11 mouse cellular contexts compared by ENCODE assay signal in genomic region chr16:10989896-10990295, GRCm38 (mm10).
DNase-seq lines count a peak whose midpoint lies in the region; ATAC-seq and TF ChIP-seq lines count a peak whose summit lies in the region.
"Had no signal": no experiment of that assay in that cellular context is flagged by ENCODE, and none has a peak within 500 bp of the region (broad histone marks: within the 10 kb centered on the region; RNA-seq: fewer than 3 reads in every experiment).

No protein-coding gene starts in this region.

- no peak for ATAC-seq in megakaryocyte, adult 5-6 weeks (ENCODE audit: poor library complexity, severe bottlenecking)
- ATAC-seq: forebrain, embryonic 13.5 days had no signal

- H3K9me3 ChIP-seq in megakaryocyte, embryonic 14.5 days, result no peaks in the 10 kb centered on the region
- H3K9me3 ChIP-seq: heart, embryonic 15.5 days; lung, embryonic 15.5 days had no signal

- no peak for DNase-seq in heart, adult 2 months
- DNase-seq in heart, postnatal 36 days, result no peak
- no peak for DNase-seq in brain, embryonic 14.5 days (ENCODE audit: low read depth)
- no peak for DNase-seq in ovary, postnatal 10 days (ENCODE audit: low spot score)
- DNase-seq in frontal cortex, postnatal 36 days (ENCODE audit: low spot score in 2 of 2), result no peak

- peaks cover 2% of the 10 kb centered on the region for H3K36me3 ChIP-seq in heart, adult 2 months (ENCODE audit: control insufficient read depth, insufficient read depth, low read length)
- peaks cover 58% of the 10 kb centered on the region for H3K36me3 ChIP-seq in megakaryocyte, embryonic 14.5 days (replicated peaks; ENCODE audit: low read length)
- H3K36me3 ChIP-seq: lung, embryonic 15.5 days had no signal

- H3K9ac ChIP-seq in heart, adult 2 months (ENCODE audit: low read depth, low read length), result no peak overlapping the region
- H3K9ac ChIP-seq: forebrain, embryonic 13.5 days; heart, embryonic 15.5 days; lung, embryonic 15.5 days had no signal

- intact Hi-C loops in heart, adult 2 months (cut with DNase I), result no loop called here
- intact Hi-C loops in heart, postnatal 36 days (cut with DNase I), result no loop called here

- H3K27ac ChIP-seq in heart, adult 2 months, result no peak overlapping the region
- H3K27ac ChIP-seq in olfactory bulb, adult 2 months (ENCODE audit: insufficient read depth, low read depth, low read length), result no peak overlapping the region
- H3K27ac ChIP-seq: forebrain, embryonic 13.5 days; heart, embryonic 15.5 days; lung, embryonic 15.5 days had no signal

- H3K4me1 ChIP-seq in heart, adult 2 months (ENCODE audit: control insufficient read depth, insufficient read depth, low read length), result peaks cover 5% of the 10 kb centered on the region
- peaks cover 89% of the 10 kb centered on the region for H3K4me1 ChIP-seq in megakaryocyte, embryonic 14.5 days
- peaks cover 11% of the 10 kb centered on the region for H3K4me1 ChIP-seq in olfactory bulb, adult 2 months (ENCODE audit: control insufficient read depth, insufficient read depth, low read length)

- no peak for TF ChIP-seq EP300 in heart, adult 2 months (IDR thresholded peaks at IDR 0.05; ENCODE audit: insufficient read depth, low read depth, low read length)

- no peak overlapping the region for H3K4me3 ChIP-seq in heart, adult 2 months
- H3K4me3 ChIP-seq in megakaryocyte, embryonic 14.5 days (replicated peaks), result peak overlapping the region; percentile 67
- no peak overlapping the region for H3K4me3 ChIP-seq in olfactory bulb, adult 2 months (ENCODE audit: insufficient read depth, low read depth, low read length)
- H3K4me3 ChIP-seq: forebrain, embryonic 13.5 days; heart, embryonic 15.5 days; lung, embryonic 15.5 days had no signal

- TF ChIP-seq POLR2A in heart, adult 2 months (IDR thresholded peaks at IDR 0.05; ENCODE audit: insufficient read depth, low read depth, low read length), result no peak
- TF ChIP-seq POLR2A in brain, embryonic 14.5 days (IDR thresholded peaks at IDR 0.05; ENCODE audit: borderline replicate concordance, extremely low read depth, insufficient read depth, insufficient read length, poor library complexity, severe bottlenecking), result no peak
- TF ChIP-seq POLR2A in olfactory bulb, adult 2 months (IDR thresholded peaks at IDR 0.05; ENCODE audit: insufficient read depth, low read depth, low read length), result no peak

- peak; percentile 55 for TF ChIP-seq CTCF in heart, adult 2 months (IDR thresholded peaks at IDR 0.05)
- 0 out of 2 replicates have a peak, but pooled peaks have one; percentile 25 for TF ChIP-seq CTCF in brain, embryonic 14.5 days (IDR thresholded peaks at IDR 0.05; ENCODE audit: borderline replicate concordance, extremely low read depth, insufficient read depth, insufficient read length)
- 0 out of 2 replicates have a peak, but pooled peaks have one; percentile 9 for TF ChIP-seq CTCF in olfactory bulb, adult 2 months (IDR thresholded peaks at IDR 0.05; ENCODE audit: insufficient read depth, low read depth, low read length)

- H3K79me2 ChIP-seq in heart, adult 2 months (replicated peaks; ENCODE audit: control insufficient read depth, insufficient read depth, low read length), result peaks cover 2% of the 10 kb centered on the region

- H3K27me3 ChIP-seq in heart, adult 2 months (ENCODE audit: control insufficient read depth, insufficient read depth, low read length), result no peaks in the 10 kb centered on the region
- H3K27me3 ChIP-seq in megakaryocyte, embryonic 14.5 days (replicated peaks), result no peaks in the 10 kb centered on the region
- H3K27me3 ChIP-seq: forebrain, embryonic 13.5 days; heart, embryonic 15.5 days; lung, embryonic 15.5 days had no signal

- WGBS in heart, adult 2 months, result 95% methylated on average over 4 of the region's 4 CpGs
- WGBS in olfactory bulb, adult 2 months, result 94% methylated on average over 4 of the region's 4 CpGs
